Mouse (Mus musculus): ENCODE measurements at regions not wholly inside any gene's neighbourhood (a gene's known extent, or its start where the extent isn't known, plus 50 kb on each side); places are given as distances from the start of the nearest gene placed in this dataset.

GRCm38 (mm10) chr2:46570416-46570815 lies 1453.2 kb upstream of the Zeb2 start:
- H3K27ac ChIP-seq = no peak overlapping the region
- H3K4me3 ChIP-seq (replicated peaks) = no peak overlapping the region
- no peaks in the 10 kb centered on the region for H3K9me3 ChIP-seq (replicated peaks)
- H3K4me1 ChIP-seq (replicated peaks) = no peaks in the 10 kb centered on the region
- no peaks in the 10 kb centered on the region for H3K36me3 ChIP-seq
- H3K27me3 ChIP-seq = no peaks in the 10 kb centered on the region
- no peak overlapping the region for H3K4me2 ChIP-seq
- no peak overlapping the region for H3K9ac ChIP-seq
- ATAC-seq (ENCODE audit: low read depth) (no peak), DNase-seq (no peak)
- 75% methylated on average over 2 of the region's 2 CpGs for whole genome bisulfite sequencing (ENCODE audit: insufficient replicate concordance)

GRCm38 (mm10) chr2:46533395-46533794 lies 1416.2 kb upstream of the Zeb2 start:
- no peak for ATAC-seq (ENCODE audit: low read depth)
- Histone ChIP-seq H3K4me3 (replicated peaks) (no peak overlapping the region), H3K4me1 (replicated peaks) (no peaks in the 10 kb centered on the region), H3K4me2 (no peak overlapping the region), H3K36me3 (no peaks in the 10 kb centered on the region), H3K9ac (no peak overlapping the region), H3K9me3 (replicated peaks) (no peaks in the 10 kb centered on the region), H3K27ac (no peak overlapping the region), H3K27me3 (no peaks in the 10 kb centered on the region)
- no peak for DNase-seq
- WGBS (ENCODE audit: insufficient replicate concordance) = 34% methylated on average over 1 of the region's 1 CpGs

- no peaks in the 10 kb centered on the region for H3K4me1 ChIP-seq (replicated peaks)
- no peak overlapping the region for H3K27ac ChIP-seq
- no peak overlapping the region for H3K4me2 ChIP-seq
- WGBS (ENCODE audit: insufficient replicate concordance) = 65% methylated on average over 1 of the region's 1 CpGs
- no peaks in the 10 kb centered on the region for H3K27me3 ChIP-seq
- H3K9ac ChIP-seq = no peak overlapping the region
- H3K36me3 ChIP-seq = no peaks in the 10 kb centered on the region
- H3K9me3 ChIP-seq (replicated peaks) = no peaks in the 10 kb centered on the region
- ATAC-seq (ENCODE audit: low read depth) (no peak), DNase-seq (no peak)
- H3K4me3 ChIP-seq (replicated peaks) = no peak overlapping the region
These were observed 1413.5 kb upstream of the Zeb2 start for GRCm38 (mm10) chr2:46530686-46531085.

- H3K27ac ChIP-seq = no peak overlapping the region
- 26% methylated on average over 4 of the region's 4 CpGs for WGBS (ENCODE audit: insufficient replicate concordance)
These were observed 1408.0 kb upstream of the Zeb2 start for GRCm38 (mm10) chr2:46525223-46525622.

GRCm38 (mm10) chr2:46524625-46525024 lies 1407.4 kb upstream of the Zeb2 start:
- Histone ChIP-seq H3K4me3 (replicated peaks) (no peak overlapping the region), H3K27ac (no peak overlapping the region), H3K4me2 (no peak overlapping the region), H3K4me1 (replicated peaks) (no peaks in the 10 kb centered on the region), H3K9ac (no peak overlapping the region), H3K36me3 (no peaks in the 10 kb centered on the region), H3K9me3 (replicated peaks) (no peaks in the 10 kb centered on the region), H3K27me3 (no peaks in the 10 kb centered on the region)
- WGBS (ENCODE audit: insufficient replicate concordance) = 17% methylated on average over 6 of the region's 6 CpGs
- DNase-seq (no peak), ATAC-seq (ENCODE audit: low read depth) (no peak)

More at GRCm38 (mm10) chr2:46525223-46525622, 1408.0 kb upstream of the Zeb2 start:
- ATAC-seq (ENCODE audit: low read depth) (no peak), DNase-seq (no peak)
- Histone ChIP-seq H3K9ac (no peak overlapping the region), H3K4me3 (replicated peaks) (no peak overlapping the region), H3K4me1 (replicated peaks) (no peaks in the 10 kb centered on the region), H3K27me3 (no peaks in the 10 kb centered on the region), H3K9me3 (replicated peaks) (no peaks in the 10 kb centered on the region), H3K4me2 (no peak overlapping the region), H3K36me3 (no peaks in the 10 kb centered on the region)

GRCm38 (mm10) chr2:46521147-46521965 lies 1404.2 kb upstream of the Zeb2 start:
- H3K9ac ChIP-seq = no peak overlapping the region
- no peak overlapping the region for H3K4me3 ChIP-seq (replicated peaks)
- H3K4me2 ChIP-seq = no peak overlapping the region
- 56% methylated on average over 5 of the region's 5 CpGs for WGBS (ENCODE audit: insufficient replicate concordance)
- H3K9me3 ChIP-seq (replicated peaks) = no peaks in the 10 kb centered on the region
- no peak for ATAC-seq (ENCODE audit: low read depth)
- no peak for DNase-seq
- no peak overlapping the region for H3K27ac ChIP-seq
- no peaks in the 10 kb centered on the region for H3K27me3 ChIP-seq
- no peaks in the 10 kb centered on the region for H3K36me3 ChIP-seq
- H3K4me1 ChIP-seq (replicated peaks) = no peaks in the 10 kb centered on the region

GRCm38 (mm10) chr2:46512237-46513028 lies 1395.2 kb upstream of the Zeb2 start:
- ATAC-seq (ENCODE audit: low read depth) = no peak

GRCm38 (mm10) chr2:46506951-46507350 lies 1389.8 kb upstream of the Zeb2 start:
- DNase-seq (no peak), ATAC-seq (ENCODE audit: low read depth) (no peak)
- 41% methylated on average over 1 of the region's 1 CpGs for WGBS (ENCODE audit: insufficient replicate concordance)

More at GRCm38 (mm10) chr2:46512237-46513028, 1395.2 kb upstream of the Zeb2 start:
- WGBS (ENCODE audit: insufficient replicate concordance) = 47% methylated on average over 2 of the region's 2 CpGs
- H3K27me3 ChIP-seq = no peaks in the 10 kb centered on the region
- H3K4me3 ChIP-seq (replicated peaks) = no peak overlapping the region
- H3K36me3 ChIP-seq = no peaks in the 10 kb centered on the region
- no peak overlapping the region for H3K4me2 ChIP-seq
- no peaks in the 10 kb centered on the region for H3K4me1 ChIP-seq (replicated peaks)
- no peak for DNase-seq
- H3K9ac ChIP-seq = no peak overlapping the region
- no peak overlapping the region for H3K27ac ChIP-seq
- H3K9me3 ChIP-seq (replicated peaks) = no peaks in the 10 kb centered on the region

GRCm38 (mm10) chr2:46503074-46503473 lies 1385.9 kb upstream of the Zeb2 start:
- no peak for DNase-seq
- no peaks in the 10 kb centered on the region for H3K27me3 ChIP-seq
- no peak overlapping the region for H3K27ac ChIP-seq
- H3K4me2 ChIP-seq = no peak overlapping the region
- no peaks in the 10 kb centered on the region for H3K36me3 ChIP-seq
- no peak overlapping the region for H3K9ac ChIP-seq
- H3K4me1 ChIP-seq (replicated peaks) = no peaks in the 10 kb centered on the region
- no peaks in the 10 kb centered on the region for H3K9me3 ChIP-seq (replicated peaks)
- no peak overlapping the region for H3K4me3 ChIP-seq (replicated peaks)
- 57% methylated on average over 2 of the region's 2 CpGs for WGBS (ENCODE audit: insufficient replicate concordance)
- ATAC-seq (ENCODE audit: low read depth) = no peak

More at GRCm38 (mm10) chr2:46506951-46507350, 1389.8 kb upstream of the Zeb2 start:
- Histone ChIP-seq H3K9me3 (replicated peaks) (no peaks in the 10 kb centered on the region), H3K4me3 (replicated peaks) (no peak overlapping the region), H3K27me3 (no peaks in the 10 kb centered on the region), H3K36me3 (no peaks in the 10 kb centered on the region), H3K27ac (no peak overlapping the region), H3K4me2 (no peak overlapping the region), H3K9ac (no peak overlapping the region), H3K4me1 (replicated peaks) (no peaks in the 10 kb centered on the region)

- 69% methylated on average over 2 of the region's 2 CpGs for WGBS (ENCODE audit: insufficient replicate concordance)
- DNase-seq (no peak), ATAC-seq (ENCODE audit: low read depth) (no peak)
These were observed 1375.1 kb upstream of the Zeb2 start for GRCm38 (mm10) chr2:46492299-46492698.

GRCm38 (mm10) chr2:46491081-46491480 lies 1373.9 kb upstream of the Zeb2 start:
- H3K27ac ChIP-seq = no peak overlapping the region
- H3K4me2 ChIP-seq = no peak overlapping the region
- H3K9ac ChIP-seq = no peak overlapping the region
- ATAC-seq (ENCODE audit: low read depth) (no peak), DNase-seq (no peak)
- no peak overlapping the region for H3K4me3 ChIP-seq (replicated peaks)
- H3K4me1 ChIP-seq (replicated peaks) = no peaks in the 10 kb centered on the region
- no peaks in the 10 kb centered on the region for H3K27me3 ChIP-seq
- no peaks in the 10 kb centered on the region for H3K9me3 ChIP-seq (replicated peaks)
- H3K36me3 ChIP-seq = no peaks in the 10 kb centered on the region
- 65% methylated on average over 2 of the region's 2 CpGs for WGBS (ENCODE audit: insufficient replicate concordance)

More at GRCm38 (mm10) chr2:46492299-46492698, 1375.1 kb upstream of the Zeb2 start:
- H3K4me2 ChIP-seq = no peak overlapping the region
- H3K36me3 ChIP-seq = no peaks in the 10 kb centered on the region
- no peak overlapping the region for H3K9ac ChIP-seq
- H3K9me3 ChIP-seq (replicated peaks) = no peaks in the 10 kb centered on the region
- H3K4me3 ChIP-seq (replicated peaks) = no peak overlapping the region
- H3K27me3 ChIP-seq = no peaks in the 10 kb centered on the region
- no peak overlapping the region for H3K27ac ChIP-seq
- H3K4me1 ChIP-seq (replicated peaks) = no peaks in the 10 kb centered on the region
